Mouse (Mus musculus) spleen, adult 2 months (tissue): ENCODE measurements around the gene Ednra.

Source experiments
- CTCF ChIP-seq: fragments of 200-500 bp; IDR thresholded peaks from 2 replicates; pipeline ENCODE4 v1.5.1; 2011; ENCODE audit warnings: mild to moderate bottlenecking, inconsistent platforms; ENCODE audit not compliant: insufficient read depth, insufficient read length, insufficient replicate concordance; ENCODE audit errors: extremely low read depth
- POLR2A ChIP-seq: fragments of 200-500 bp; IDR thresholded peaks from 2 replicates; pipeline ENCODE4 v1.6.1; 2011; ENCODE audit warnings: low read depth, low read length, inconsistent platforms

DNA sequence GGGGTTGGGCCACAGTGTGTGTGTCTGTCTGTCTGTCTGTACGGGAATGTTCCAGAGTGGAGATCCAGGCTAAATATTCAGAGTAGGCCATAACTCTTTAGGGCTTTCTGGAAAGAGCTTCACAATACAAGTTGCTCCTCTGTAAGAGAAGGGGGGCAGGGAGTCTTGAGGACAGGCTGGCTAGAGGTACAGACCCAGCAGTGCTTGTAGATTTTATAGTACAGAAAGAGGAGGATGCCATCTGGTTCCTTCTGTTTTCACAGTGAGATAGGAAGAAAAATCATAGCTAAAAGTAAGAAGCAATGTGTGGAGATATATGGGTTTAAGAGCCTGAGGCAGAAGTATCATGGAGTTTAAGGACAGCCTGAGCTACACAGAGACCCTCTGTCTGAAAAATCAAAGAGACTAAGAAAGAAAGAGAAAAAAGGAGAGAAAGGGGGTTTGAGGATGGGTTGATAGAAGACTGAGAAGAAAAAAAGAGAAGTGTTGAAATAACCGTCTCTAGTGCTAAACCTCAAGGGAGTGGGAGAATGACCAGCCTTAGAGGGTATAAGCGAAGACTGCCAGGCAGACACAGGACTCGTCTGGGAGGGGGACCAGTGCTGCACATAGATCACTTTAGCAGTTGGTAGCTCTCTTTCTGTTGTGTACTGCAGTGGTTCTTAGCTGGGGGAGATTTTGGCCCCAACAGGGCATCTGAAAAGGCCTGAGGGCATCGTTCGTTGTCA, 16.9 kb upstream of the Ednra start:
- no peak for TF ChIP-seq CTCF
- TF ChIP-seq POLR2A = no peak
